Mouse (Mus musculus): Measurements from ENCODE around the gene Scml4.

DNA sequence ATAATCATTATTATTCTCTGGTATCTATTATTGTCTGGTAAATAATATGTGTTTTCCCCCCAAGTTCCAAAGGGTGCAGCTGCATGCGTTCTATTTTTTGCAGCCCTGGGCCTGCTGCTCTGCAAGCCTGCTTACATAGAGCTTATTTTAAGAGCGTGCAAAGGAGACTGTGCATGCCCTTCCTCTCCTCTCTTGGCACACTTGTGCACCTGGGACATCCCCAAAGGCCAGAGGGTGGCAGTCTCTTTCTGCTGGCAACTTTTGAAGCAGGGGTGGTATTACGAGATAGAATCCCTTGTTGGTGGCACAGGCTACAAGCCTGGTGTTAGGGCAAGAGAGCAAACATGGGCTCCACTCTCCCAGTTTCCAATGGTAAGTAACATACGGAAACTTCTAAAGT is 146.4 kb downstream of the Scml4 start:
- TF ChIP-seq CTCF (conservative IDR thresholded peaks at IDR 0.05; ENCODE audit: low read length) (no peak; the same call in 1 of the 2 replicates), NANOG (IDR thresholded peaks at IDR 0.05; ENCODE audit: borderline replicate concordance, low read length) (no peak)

Measured in E14TG2a.4 (cell line).